Mouse (Mus musculus) adrenal gland, postnatal 10 days (tissue): ENCODE results near the gene Coq6. TPM values are rescaled to one million over a fixed set of nuclear protein-coding genes. Genes with fewer than 3 reads are reported as not detected.
"Not testable (repeated sequence)": the region's sequence is repeated elsewhere in the genome, so short reads cannot be mapped to it uniquely, and the experiment has no call there.

Experiments used
- DNase-seq: peaks from one replicate; pipeline ENCODE4 v3.0.0; 2021; ENCODE audit warnings: mixed read lengths
- long read RNA-seq, 2 experiments: library from polyadenylated mRNA; stranded (forward); transcript quantifications; one replicate each; pipeline ENCODE4 v2.0.0; 2021
- total RNA-seq, 2 experiments: library from RNA; stranded (reverse); gene quantifications; 2 replicates each; pipeline ENCODE4 v1.2.3; 2021

Coq6 gene
- total RNA-seq: 100 to 1,000 TPM; 100 to 114 TPM
- long read RNA-seq, experiment 1, transcript Coq6-201 (12 exons, 1,602 nt): major isoform, 162 of 195 reads
- long read RNA-seq, experiment 1, transcript Coq6-205 (9 exons, 1,294 nt): minor isoform, 6 of 195 reads
- long read RNA-seq, experiment 1, partial matches to known transcripts: 13 of 195 reads
- long read RNA-seq, experiment 1, other reads (novel, unspliced or antisense): 13 of 195 reads
- long read RNA-seq, experiment 2, transcript Coq6-201 (12 exons, 1,602 nt): major isoform, 92 of 107 reads
- long read RNA-seq, experiment 2, partial matches to known transcripts: 7 of 107 reads
- long read RNA-seq, experiment 2, other reads (novel, unspliced or antisense): 8 of 107 reads

DNA sequence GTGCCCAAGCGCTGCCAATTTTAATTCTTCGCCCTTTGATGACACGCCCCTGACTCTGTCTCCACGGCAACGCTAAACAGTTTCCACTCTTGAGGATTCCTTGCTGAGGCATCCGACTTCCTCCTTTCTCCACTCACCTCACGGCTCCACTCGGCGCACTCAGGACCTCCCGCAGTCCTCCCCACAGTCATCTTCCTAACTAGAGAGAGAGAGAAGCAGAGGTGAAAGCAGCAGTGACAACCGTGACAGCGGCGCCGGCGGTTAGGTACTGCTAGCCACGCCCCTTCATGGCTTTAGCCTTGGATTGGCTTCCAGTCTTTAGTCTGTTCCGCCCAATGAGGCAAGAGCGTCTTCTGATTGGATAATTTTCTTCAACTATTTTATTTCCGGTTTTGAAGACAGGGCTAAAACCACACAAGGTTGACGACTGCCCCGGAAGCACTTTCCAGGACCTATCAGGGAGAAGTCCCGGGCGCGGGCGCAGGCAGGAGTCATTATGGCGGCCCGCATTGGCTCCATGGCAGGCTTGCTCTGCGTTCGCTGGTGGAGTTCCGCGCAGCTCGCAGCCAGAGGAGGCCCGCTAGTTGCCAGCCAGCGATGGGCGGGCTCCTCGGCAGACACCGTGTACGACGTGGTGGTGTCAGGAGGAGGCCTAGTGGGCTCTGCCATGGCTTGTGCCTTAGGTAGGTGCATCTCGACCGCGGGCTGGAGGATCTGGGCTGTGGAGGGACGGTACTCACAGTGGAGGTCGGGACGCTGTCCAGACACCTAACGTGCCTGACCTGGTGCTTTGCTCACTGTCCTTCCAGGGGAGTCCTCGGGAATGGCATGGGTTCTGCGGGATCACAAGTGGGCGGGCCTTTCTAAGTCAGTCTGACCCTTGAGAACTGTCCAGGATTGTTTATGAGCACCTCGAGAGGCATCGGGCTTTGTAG, at the start of gene Coq6, which contains the start of gene Fam161b:
TSS of gene Coq6 (plus strand) at position 103 of the 935 bp plus-strand sequence.
TSS of gene Fam161b (minus strand) at position 279 of the 935 bp plus-strand sequence.
- DNase-seq: peak; percentile 96

DNA sequence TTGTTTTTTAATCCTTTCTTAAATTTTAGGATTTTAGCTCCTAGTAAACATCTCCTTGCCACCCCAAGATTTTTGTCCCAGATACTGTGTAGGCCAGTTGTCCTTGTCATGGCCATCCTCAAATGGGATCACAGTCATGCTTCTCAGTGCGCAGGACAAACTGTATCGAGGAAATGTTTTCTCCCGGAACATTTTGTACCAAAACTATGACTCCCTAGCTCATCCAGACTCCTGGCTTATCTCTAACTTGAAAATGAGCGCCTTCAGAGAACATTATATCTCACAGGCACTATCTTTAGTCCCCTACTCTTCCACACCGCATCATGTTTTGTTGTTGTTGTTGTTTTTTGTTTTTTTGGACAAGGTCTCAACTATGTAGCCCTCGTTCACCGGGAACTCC, 45.5 kb upstream of the Coq6 start:
- peak; percentile 8 for DNase-seq

GRCm38 (mm10) chr12:84316721-84317621, 44.5 kb upstream of the Coq6 start, which contains the start of gene Zfp410:
Gene Zfp410 (plus strand): TSS chr12:84316852.
- peak; percentile 91 for DNase-seq

GRCm38 (mm10) chr12:84327111-84327512, 34.3 kb upstream of the Coq6 start:
- DNase-seq: peak; percentile 10

- DNase-seq: no peak
Measured at GRCm38 (mm10) chr12:84336963-84337625, 24.4 kb upstream of the Coq6 start.

- peak; percentile 66 for DNase-seq
Measured at GRCm38 (mm10) chr12:84347192-84347591, 14.3 kb upstream of the Coq6 start.

DNA sequence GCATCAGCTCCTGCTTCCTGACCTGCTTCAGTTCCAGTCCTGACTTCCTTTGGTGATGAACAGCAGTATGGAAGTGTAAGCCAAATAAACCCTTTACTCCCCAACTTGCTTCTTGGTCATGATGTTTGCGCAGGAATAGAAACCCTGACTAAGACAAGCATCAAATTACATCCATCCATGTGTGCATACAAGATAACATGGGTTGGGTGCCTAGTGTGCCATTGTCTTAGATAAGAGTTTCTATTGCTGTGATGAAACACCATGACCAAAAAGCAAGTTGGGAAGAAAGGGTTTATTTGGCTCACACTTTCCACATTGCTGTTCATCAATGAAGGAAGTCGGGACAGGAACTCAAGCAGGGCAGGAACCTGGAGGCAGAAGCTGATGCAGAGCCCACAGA, 2.8 kb upstream of the Coq6 start:
- not testable (repeated sequence) for DNase-seq

DNA sequence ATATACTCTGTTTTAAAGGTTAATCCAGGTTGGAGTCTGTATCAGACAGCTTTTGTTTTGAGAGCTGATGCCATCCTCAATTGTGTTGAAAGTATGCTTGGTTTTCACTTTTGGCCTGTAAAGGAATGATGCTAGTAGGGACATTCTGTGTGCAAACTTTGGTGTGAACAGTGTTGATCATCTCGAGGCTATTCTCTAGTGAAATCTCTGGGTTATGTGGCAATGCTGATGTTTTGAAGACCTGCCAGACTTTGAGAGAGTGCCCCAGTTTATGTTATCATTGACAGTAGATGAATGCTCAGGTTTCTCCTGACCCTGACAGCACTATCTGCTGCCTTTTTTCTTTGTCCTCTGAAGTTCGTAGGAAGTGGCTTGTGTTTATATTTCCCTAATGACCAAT, 1.4 kb downstream of the Coq6 start:
- peak; percentile 49 for DNase-seq

GRCm38 (mm10) chr12:84364291-84364690, 2.8 kb downstream of the Coq6 start:
- no peak for DNase-seq

- DNase-seq: no peak
Measured at GRCm38 (mm10) chr12:84365137-84365536, 3.7 kb downstream of the Coq6 start.

DNA sequence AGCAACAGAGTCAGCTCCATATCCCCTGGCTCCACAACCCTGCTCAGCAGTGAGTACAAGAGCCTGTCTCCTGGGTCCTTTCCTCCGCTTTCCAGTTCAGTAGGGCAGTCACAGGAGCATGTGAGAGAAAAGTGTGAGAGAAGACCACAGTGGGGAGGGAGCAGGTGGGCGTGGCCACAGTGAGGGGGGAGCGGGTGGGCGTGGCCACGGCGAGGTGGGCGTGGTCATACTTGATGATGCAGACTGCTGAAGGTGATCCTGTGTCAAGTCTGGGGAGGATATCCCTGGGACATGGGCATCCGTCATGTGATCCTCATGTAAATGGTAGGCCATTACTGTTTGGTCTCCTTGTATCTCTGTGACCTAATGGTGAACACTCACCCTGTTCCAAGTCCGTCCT, 5.5 kb downstream of the Coq6 start:
- no peak for DNase-seq

GRCm38 (mm10) chr12:84371647-84372046, 10.2 kb downstream of the Coq6 start:
- DNase-seq: no peak

DNA sequence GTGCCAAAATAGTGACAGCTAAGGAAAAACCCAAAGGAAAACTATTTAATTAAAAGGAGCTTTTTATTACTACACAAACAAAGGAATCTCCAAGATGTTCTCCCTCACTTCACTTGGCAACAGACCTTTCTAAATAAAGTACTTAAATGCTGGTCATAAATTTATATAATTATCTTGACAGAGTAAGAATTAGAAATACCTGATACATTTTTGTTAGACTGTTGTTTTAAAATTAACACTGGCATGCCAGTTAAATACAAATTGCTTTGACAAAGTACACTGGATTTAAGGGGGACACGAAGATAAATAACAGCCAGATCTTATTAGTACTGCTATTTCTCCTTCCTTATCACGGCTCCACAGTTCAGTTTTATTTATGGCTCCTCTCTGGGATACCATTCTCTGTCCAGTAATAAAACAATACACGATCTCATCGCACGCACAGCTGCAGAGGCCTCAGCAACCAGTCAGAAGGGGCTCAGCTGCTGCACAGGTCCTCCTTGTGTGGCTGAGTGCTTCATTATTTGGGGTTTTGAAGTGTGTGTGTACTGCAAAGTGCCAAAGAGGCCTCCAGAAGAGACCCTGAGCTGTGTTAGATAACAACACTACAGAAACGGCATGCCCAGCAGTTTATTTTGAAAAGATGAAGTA, 12.5 kb downstream of the Coq6 start:
- DNase-seq: no peak

GRCm38 (mm10) chr12:84382369-84382768, 20.9 kb downstream of the Coq6 start:
- DNase-seq: no peak

DNA sequence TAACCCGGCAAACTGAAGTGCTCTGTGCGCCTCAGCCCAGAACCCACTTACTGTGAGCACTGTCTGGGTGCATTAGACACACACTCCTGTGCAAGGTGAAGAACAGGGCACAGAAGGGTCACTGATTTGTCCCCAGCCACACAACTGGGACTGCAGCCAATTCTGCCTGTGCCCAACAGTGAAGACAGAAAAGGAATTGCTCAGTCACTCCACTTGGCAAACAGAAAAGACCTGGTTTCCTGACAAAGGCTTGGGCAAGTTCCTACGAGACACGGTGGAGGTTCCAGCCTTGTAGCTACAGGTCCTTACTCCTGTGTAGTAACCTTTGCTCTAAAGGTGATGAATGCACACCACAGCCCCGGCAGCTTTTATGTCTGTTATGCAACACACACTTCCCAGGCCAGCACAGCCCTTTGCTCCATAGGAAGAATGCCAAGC, 23.2 kb downstream of the Coq6 start:
- DNase-seq: peak; percentile 77

DNA sequence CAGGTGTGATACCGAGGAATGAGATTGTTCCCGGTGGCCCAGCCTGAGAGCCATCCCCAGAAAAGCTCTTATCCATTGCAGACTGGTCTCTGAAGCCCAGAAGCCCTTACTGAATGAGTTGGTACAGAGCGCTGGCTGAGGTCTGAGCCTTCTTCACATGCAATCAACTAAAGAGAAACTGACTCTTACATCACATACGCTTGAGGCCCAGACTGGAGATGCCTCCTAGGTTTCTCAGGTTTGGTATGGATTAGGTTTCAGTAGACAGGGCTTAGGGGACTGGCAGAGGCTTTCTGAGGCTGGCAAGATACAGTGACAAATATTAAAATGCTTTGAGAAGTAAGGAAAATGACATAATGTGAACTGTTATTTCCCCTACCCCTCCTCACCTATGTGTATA, 24.0 kb downstream of the Coq6 start:
- DNase-seq: no peak

- no peak for DNase-seq
Measured at GRCm38 (mm10) chr12:84388097-84388496, 26.6 kb downstream of the Coq6 start.

DNA sequence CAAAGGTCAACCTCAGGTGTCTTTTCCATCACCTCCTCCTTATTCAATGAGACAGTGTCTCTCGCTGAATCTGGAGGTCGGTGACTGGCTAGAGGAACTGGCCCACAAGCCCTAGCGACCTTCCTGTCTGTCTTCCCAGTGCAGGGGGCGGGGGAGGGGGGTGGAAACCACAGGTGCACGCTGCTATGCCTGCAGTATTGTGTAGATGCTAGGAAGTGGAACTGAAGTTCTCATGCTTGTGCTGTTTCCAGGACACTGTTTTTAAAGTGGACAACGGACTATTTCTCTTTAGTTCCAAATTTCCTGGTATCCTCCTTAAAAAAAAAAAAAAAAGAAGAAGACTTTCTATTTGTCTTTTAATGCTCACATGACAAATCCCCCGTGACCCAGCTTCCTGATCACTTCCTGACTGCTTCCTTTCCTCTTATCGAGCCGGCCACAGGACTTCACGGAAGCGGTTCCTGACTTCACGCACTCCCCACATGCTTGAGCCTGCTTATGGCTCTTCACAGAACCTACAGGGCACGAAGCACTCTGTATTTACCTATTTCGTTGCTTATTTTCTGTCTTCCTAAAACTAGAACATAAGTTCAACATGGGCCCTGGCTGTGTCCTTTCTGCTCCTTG, 27.4 kb downstream of the Coq6 start:
- no peak for DNase-seq

- no peak for DNase-seq
Measured at GRCm38 (mm10) chr12:84390336-84390735, 28.9 kb downstream of the Coq6 start.

DNA sequence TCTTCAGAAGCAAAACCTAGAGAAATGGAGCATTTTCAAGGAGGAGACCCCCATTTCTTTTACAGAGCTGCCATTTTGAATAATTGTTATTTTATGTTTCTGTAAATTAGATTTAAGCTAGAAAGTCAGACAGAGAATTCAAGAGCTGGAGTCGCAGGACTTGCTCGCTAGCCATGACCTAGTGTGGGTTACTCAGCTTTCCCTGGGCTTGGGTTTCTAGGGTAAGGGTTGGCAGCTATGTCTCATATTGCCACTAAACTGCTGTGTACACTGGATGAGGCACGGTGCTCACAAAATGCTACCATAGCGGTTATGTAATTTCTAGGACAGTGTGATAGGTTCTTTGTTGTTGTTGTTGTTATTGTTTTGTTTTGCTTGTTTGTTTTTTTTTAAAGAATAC, 31.2 kb downstream of the Coq6 start:
- DNase-seq: no peak
